Mouse (Mus musculus) T-helper 2 cell (primary cell): ENCODE results near the gene Adcy5.

ENCODE experiments used
- in situ Hi-C: fragments of 300-600 bp; cut with MboI, MseI; formaldehyde crosslinking; loops from one replicate; pipeline ENCODE4 v1.15.1; 2025; ENCODE audit warnings: high pct_unique_total_duplicates

The Adcy5 gene

DNA sequence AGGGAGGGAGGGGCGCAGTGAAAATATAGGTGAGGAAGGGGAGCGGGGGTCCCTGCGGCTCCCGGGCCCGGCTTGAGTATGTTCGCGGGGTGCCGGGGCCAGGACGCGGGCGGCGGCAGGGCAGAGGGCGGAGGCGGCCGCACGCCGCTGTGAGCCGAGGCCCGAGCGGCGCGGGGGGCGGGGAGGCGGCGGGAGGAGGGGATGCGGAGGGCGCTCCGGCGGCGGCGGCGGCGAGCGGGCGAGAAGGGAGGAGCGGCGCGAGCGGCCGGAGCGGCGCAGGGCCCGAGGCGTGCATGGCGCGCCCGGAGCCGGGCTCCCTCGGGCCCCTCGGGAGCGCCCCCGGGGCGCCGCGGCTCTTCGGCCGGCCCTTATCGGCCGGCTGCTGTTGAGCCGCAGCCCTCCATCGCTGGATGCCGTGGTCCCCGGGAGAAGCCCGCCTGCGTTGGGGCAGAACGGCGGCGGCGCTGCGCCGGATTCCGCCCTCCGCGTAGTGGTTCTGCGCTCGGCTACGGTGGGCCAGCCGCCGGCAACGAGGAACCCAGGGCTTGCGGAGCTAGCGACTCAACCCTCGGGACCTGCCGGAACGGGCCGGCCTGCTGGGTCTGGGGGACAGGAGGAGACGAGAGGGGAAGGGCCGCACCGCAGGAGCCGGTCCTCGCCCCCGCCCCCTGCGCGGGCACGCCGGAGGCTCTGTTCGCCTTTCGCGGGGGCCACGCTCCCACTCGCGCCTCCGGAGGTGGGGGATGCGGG lies at the start of gene Adcy5:
TSS of gene Adcy5 (plus strand) at position 237 of the 750 bp plus-strand sequence.
- in situ Hi-C loops = no loop called here

DNA sequence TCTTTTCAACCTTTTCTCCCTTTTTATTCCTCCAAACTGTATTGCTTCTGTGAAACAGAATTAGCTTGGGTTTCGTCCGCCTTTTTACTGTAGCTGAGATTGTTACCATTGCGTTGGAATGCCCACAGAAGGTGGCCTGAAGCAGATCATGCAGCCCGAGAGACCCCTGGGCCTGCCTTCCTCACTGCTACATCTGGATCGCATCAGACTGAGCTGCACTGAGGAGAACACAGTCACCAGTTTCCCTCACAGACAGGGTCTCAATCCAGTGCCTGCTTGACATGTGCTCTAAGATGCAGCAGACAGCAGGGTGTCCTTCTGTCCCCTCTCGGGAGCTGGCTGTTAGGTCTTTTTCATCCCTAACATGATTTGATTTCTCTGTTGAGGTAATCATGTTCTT lies 46.7 kb upstream of the Adcy5 start:
- in situ Hi-C loops = no loop called here

DNA sequence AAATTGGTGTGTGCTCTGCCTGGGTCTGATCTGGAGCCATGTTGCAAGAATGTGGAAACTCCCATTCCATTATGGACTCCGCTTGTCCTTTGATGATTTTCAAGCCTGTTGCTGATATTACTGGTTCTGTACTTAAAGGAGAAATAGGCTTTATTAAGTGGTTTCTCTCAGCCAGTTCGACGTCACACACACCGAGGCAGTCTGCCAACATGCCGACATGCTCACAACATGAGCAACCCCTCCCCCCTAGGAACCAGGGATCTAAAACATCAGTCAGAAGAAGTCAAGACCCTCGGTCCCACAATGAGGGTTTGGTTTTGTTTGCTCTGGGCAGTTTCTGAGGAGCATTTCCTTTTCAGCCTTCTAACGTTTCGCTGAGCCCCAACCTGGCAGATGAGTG lies 45.5 kb upstream of the Adcy5 start:
- in situ Hi-C loops = no loop called here

DNA sequence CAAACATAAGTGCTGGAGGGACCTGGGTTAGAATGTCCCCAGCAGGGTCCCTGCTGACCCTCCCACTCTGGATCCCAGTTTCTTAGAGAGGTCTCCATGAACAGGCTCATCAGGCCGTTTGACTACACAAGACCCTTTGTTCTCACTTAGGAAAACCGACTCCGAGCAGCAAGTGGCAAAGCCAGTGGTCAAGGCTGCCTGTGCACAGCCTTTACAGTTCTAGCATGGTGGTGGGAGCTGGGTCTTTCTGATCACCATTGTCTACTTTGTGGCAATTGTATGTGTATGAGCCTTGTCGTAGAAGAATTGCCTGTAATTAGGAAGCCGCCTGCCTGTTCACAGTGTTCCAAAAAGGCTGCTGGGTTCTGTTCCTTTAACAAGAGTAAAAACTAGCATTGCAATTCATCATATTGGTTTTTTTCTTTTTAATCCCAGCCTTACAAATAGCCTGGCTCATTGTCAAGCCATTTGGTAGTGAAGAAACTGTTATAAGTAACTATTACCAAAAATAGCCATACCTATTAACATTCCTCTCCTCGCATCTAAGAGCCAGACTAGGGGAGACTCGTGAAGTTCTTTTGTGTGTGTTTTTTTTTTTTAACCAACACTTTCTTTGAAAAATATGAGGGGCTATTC lies 44.9 kb upstream of the Adcy5 start:
- in situ Hi-C loops = loop anchor here (5.0 kb wide), 1 partner anchor 163 kb away; no protein-coding TSS in a partner anchor

DNA sequence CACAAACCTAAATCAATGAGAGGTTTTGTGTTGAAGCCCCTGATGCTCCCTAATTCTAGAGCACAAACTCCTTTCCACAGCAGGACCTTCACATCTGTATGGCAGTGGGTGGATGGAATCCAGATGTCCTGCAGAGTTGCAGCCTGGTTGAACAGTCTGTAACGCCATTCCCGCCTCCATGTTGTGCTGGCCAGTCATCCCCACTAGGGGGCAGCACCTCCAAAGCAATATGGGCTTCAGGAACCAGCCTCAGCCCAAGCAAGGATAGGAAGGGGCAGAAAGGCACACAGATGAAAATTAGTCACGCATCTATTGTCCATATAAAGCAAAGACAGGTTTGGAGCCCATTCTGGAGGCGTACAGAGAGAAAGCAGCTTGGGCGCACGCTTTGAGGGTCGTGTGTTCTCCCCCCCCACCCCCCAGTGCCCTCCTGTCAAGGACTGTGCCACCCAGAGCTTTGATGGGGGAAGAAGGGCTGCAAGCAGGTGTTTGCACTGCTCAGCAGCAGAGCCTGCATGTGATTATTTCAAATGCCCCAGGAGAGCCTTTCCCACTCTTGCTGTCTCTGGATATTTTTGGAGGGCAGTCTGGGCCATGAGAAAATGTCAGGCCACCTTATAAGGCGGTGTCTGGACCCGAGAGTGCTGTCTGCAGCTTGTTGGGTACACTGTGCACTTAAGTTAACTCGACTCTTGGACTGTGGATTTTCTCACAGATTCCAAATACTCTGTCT lies 44.1 kb upstream of the Adcy5 start:
- in situ Hi-C loops = loop anchor here (5.0 kb wide), 1 partner anchor 162 kb away; no protein-coding TSS in a partner anchor

DNA sequence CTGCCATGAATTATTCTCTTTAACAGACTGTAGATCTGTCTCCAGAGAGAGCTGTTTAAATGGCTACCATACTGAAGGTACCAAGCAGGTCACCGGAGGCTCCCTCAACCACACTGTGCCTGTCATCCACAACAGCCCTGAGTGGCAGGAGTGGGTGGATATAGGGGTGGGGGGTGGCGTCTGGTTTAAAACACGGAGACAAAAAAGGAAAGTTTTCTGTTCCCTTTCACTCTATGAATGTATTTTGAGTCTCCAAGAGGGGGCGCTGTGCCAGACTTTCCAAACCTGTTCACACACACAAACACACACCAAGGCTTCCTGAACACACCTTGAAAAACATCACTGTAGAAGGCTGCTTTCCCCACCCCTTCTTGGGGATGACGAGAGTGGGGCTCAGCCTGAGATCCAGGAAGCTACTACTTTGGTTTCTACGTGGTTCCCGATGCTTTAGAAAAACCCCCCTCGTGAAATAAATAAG lies 43.5 kb upstream of the Adcy5 start:
- in situ Hi-C loops = loop anchor here (5.0 kb wide), 1 partner anchor 161 kb away; no protein-coding TSS in a partner anchor

DNA sequence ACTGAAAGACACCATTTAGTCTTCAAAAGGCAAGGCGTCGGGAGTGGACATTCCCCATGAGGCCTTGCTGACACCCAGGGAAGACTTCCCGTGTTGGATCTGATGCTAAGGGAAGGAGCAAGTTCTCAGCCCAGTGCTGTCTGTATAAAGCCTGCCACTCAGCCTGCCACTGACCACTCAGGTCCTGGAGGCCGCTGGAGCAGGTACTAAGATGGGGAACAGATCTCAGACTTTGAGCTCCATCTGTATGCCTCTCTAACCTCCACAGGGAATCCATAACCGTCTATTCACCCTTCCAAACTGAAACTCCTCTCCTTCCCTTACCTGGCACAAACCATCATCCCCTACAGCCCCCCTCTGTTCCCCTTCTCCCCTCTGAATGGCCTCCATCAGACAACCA lies 41.2 kb upstream of the Adcy5 start:
- in situ Hi-C loops = loop anchor here (5.0 kb wide), 1 partner anchor 159 kb away; no protein-coding TSS in a partner anchor

DNA sequence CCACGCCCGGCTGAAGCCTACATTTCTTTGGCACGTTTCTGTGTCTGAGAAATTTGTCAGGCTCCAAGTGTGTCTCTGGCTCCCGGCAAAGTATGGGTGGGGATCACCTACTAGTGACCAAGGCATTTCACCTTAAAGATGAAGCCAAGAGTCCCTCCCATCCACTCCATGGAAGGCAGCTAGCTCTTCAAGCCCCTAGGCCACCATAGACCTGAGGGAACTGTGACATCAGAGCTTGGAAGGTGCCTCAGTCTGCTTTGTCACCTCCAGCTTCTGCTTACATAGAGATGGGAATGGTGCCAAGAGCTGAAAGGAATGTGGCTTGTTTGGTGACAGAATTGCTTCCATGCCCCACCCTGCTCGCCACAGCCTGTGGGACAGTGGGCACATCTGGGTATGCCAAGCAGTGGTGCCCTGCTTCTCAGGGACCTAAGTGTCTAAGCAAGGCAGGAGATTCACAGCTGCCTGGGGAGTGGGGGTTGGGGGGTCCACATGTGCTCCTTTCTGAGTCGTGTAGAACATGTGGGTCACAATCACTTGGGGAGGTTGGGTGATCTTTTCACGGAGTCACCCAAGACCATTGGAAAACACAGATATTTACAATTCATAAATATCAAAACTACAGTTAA lies 38.2 kb upstream of the Adcy5 start:
- in situ Hi-C loops = no loop called here

DNA sequence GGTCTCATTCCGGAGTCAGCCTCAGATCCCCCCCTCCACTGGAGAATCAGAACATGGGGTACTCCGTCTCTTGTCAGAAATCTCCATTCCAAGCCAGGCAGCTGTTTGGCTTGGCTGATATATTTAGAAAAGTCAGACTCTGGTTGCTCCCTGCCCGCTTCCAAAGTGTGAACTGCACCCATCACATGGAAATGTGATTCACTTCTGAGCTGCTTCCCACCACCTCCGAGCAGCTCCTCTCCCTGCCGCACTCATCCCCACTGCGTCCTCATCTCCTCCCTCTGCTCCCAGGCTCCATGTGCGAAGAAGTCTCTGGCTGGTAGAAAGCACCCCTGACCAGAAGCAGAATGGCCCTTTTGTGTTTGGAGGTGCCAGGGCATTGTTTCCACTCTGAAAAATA lies 37.2 kb upstream of the Adcy5 start:
- in situ Hi-C loops = no loop called here

DNA sequence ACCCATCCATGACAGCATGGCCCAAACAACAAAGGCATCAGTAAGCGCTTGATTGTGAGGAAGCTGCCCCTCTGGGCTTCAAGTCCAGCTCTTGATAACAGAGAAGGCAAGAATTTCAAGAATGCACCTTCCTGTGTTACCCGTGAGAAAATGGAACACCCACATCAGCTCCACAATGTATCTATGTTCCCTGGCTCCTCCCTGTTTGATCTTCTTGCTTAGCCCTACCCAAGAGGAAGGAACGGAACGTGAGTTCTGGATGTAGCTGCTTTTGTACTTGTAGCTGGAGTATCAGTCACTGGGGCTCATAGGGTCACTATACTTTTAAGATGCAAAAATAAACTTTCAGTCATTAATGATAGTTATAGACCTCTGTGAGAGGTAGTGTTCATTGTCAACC lies 34.1 kb upstream of the Adcy5 start:
- in situ Hi-C loops = no loop called here

DNA sequence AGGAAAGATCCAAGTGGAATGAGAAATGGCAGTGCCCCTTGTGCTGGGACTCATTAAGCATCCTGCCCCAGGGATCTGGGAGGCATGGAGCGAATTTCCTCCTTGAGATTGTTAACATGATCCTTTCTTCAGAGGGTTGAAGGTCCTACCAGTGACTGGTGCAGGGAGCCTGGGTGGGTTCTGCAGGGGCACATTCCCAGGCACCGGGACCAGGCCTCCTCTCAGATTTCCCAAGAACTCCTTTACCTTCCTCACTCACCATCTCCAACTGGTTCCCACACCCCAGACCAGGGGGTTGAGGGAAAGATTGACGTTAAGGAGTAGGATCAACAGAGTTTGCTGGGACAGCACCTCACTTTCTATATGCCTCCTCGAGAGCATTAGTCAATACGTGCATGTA lies 27.4 kb upstream of the Adcy5 start:
- in situ Hi-C loops = no loop called here

DNA sequence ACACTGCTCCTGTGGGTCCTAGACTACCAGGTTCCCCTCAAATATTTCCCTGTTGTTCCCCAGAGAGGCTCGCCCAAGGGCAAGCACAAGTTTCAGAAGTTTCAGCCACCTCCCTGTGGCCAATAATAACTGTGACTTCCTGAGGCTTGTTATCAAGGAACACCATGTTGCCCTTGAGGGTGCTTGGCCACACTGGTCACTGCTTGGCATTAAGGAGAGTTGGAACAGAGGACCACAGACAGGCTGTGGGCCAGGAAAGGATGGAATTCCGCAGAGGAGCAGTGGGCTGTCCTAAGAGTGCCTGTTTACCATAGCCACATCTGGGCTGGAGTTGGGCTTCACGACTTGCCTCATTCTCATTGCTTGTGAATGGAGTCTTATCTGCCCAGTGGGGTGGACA lies 24.5 kb upstream of the Adcy5 start:
- in situ Hi-C loops = no loop called here

DNA sequence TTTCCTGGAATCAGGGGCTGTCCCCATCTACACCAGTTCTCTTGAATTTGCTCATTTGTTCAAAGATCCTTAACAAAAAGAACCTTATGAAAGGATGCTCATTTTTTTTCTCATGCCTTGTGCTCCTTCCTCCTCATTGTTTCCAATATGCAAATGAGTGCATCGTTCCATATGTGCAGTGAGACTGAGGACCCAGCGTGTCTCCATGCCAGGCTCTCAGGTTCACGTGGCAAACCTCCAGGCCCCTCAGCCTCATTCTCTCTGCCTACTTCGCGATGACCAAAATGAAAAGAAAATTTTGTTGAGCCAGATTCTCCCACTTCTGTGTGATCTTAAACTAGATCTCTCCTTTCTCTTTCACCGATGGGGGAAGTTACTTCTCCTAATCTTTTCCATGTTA lies 15.3 kb upstream of the Adcy5 start:
- in situ Hi-C loops = no loop called here

DNA sequence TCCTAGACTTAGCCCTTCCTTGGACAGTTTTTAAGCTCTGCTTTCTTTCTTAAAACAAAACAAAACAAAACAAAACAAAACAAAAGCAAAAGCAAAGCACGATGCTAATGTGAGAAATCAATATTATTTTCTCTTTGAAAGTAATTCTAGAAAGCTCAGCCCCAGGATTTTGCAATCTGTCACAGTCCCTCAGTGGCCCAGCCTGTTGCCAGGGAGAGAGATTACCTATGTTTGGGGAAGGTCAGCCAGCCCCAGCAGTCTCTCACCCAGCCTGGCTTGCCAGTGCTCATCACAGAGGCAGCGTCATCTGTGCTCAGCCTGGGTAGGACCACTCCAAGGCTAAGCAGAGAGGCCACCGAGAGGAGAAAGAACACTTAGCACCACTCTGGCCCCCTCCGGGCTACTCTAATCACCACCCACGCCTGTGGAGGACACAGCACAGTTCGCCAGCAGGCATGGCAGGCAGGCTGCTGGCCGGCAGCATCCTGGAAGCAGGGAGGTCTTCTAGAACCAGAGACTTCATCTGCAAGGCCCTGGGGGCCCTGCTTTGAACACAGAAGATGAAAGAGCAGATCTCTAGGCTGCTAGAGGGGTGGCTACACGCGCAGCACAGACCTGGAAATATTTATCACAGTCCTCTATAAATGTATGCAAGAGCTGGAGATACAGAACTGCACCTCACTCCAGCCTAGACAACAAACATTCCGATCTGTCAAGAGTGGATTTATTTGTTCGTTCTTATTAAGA lies 14.6 kb upstream of the Adcy5 start:
- in situ Hi-C loops = no loop called here

DNA sequence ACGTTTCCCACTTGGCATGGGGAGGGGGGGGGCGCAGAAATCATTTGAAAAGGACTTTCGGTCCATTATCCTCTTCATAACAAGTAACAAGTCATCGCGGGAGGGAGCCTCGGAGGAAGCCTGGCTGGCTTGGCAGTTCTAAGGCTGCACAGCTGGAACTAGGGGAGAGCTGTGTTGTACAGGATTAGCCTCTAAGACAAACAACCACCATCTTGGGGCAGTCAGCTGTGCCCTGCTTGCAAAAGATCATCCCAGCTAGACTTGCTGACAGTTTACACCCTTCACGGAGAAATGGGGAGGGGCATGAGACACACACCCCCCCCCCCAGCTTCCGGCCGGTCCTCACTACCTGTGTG lies 14.1 kb upstream of the Adcy5 start:
- in situ Hi-C loops = no loop called here

DNA sequence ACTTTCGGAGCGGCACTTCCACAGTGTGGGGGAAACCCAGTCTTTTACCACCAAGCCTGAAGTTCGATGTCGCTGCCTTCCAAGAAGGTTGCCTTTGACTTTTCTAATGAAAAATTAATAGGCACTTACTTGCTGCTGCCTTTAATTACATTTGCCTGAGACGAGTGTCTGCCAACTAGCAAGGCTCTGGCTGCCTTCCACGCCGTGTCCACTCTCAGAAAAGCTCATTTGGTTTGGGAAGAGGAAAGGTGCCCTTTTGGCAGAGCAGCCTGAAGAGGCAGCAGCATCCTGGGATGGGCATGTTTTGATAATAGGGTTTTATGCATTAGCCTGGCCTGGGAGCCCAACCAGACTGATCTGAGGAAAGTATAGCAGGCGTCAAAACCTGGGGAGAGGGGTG lies 12.8 kb upstream of the Adcy5 start:
- in situ Hi-C loops = no loop called here

DNA sequence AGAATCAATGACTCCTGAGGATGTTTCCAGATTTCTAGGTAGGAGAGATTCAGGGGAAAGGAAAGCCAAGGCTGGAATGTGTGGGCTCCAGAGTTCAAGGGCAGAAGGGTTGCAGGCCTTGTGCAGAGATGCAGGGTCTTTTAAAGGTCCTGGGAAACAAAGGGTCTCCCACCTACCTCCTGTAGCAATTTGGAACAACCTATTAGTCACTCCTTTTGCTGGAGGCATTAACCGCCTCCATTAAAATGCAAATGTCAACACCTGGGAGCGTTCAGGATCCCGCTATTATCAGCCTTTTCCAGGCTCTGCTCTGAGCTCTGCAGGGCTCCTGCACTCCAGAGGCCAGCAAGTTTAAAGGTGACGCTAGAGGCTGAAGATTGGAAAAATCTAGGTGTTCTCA lies 8.5 kb upstream of the Adcy5 start:
- in situ Hi-C loops = no loop called here

DNA sequence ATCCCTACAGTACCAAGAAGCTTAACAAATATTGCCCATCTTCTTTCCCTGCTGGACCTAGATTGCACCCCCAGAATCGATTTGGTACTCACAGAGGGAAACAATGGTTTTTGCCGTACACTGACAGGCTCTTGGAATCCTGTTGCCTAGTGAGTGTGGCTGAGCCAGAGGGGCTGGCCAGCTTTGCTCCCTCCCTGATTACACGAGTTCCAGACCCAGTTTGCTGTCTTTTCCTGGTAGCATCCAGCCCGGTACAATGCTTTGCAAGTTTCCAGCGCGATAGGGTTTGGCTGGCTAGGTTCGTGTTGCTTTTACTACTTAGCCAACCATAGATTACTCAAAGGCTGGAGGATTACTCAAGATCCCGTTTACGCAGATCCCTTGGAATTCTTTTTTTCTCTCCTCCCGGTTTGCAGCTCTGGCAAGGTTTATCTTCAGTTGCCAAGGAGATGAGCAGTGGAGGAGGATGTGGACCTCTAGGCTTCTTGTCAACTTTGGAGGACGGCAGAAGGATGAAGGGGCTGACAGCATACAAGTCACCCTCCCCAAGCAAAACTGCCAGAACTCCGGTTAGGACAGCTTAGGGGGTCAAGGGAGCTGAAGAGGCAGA lies 1.4 kb upstream of the Adcy5 start:
- in situ Hi-C loops = no loop called here

DNA sequence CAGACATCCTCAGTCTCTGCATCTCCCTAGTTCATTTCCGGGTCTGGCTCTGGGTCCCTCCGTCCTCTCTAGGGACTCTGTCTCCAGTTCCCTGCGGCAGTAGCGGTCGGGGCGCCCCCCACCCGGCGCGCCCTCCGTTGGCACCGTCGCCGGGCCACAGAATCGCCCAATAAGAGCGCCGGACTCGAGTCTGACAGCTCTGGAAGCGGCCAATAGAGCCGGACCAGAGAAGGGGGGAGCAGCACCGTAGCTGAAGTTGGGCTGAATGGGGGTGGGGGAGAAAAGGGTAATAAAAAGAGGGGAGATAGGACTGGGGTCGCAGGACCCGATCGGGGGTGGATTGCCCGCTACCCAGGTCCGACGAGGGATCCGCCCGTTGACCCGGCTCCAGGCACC lies 434 bp upstream of the Adcy5 start:
- in situ Hi-C loops = no loop called here

DNA sequence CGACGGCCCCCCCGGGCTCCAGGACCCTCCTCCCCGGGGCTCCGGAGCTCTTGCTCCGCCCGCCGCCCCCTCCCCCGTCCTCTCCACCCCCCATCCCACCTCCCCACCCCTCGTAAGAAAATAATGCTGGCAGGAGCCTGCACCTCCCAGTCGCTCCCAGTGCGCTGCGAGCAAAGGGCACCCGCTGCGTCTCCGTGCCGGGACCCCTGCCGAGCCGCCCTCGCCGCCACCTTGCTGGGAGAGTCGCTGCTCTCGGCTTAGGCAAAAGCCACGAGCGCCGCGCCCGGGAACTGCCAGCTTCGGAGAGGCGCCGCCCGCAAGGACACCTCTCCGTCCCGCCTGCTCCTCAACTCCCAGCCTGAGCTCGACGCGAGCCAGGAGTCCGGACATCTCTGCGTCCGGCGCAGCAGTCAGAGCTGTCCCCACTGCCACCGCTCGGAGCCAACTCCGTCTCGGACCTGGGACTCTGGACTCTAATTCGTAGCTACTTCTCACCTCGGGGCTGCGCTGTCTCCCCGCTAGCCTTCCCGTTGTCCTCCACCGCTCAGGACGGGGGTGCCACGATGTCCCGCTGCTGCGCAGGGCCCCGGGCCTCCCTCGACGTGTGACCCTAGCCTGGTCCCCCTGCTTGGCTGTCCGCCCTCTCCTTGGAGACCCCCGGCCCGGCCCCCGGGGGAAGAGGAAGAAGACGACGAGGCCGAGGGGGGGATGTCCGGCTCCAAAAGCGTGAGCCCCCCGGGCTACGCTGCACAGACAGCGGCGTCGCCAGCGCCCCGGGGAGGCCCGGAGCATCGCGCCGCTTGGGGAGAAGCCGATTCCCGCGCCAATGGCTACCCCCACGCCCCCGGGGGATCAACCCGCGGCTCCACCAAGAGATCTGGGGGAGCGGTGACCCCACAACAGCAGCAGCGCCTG lies 971 bp downstream of the Adcy5 start:
- in situ Hi-C loops = no loop called here
